Mouse (Mus musculus) mouse trophoblast stem cell (cell line): ENCODE measurements around the gene Obscn.
"Not testable (repeated sequence)": the region's sequence is repeated elsewhere in the genome, so short reads cannot be mapped to it uniquely, and the experiment has no call there.

ENCODE experiments used
- in situ Hi-C, 2 experiments: fragments of 300-500 bp; cut with MseI, MboI; formaldehyde crosslinking; loops; 2 replicates in 1 of 2; 3 replicates in 1 of 2; pipeline ENCODE4 v1.15.1; 2025

Gene Obscn

GRCm38 (mm10) chr11:58964216-58964615 lies 172.0 kb downstream of the Obscn start:
- in situ Hi-C loops: no loop called here

DNA sequence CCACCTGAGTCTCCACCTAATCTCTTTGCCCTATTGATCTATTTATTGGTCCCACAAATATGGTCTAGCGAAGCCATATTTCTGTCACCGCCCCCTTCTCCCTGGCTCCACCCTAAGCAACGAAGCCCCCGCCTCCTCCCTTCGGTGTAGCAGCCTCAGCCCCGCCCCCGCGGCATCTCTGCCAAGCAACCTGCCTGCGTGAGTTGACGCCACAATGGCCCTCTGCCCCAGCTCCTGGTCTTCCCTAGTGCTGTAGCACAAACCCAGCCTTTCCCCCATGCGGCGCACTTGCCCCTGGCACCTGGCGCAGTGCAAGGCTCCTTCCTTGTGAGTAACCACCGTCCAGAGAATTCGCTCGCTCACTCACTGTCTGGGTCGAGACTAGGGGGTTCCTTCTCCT lies 172.7 kb downstream of the Obscn start:
- in situ Hi-C loops: no loop called here

DNA sequence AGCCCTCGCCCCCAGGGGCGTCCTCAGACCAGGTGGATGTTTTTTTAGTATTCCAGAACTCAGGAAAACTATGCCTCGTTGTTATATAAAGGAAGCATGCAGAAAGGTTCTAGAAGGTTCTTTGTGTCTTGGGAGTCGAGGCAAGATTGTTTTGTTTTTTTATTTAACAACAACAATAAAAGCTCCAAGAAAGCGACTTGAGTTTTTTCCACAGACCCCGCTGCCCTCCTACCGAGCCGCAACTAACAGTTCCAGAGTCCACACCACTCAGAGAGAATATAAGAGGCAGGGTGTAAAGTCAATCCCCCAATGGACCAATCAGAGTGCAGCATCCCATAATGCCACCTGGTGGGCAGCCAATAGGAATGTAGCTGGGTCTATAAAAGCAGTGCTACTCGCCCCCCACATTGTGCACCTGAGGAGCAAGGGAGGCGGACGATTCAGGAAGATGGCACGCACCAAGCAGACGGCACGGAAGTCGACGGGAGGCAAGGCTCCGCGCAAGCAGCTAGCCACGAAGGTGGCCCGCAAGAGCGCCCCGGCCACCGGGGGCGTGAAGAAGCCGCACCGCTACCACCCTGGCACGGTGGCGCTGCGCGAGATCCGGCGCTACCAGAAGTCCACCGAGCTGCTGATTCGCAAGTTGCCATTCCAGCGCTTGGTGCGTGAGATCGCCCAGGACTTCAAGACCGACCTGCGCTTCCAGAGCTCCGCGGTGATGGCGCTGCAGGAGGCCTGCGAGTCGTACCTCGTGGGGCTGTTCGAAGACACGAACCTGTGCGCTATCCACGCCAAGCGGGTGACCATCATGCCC lies 174.6 kb downstream of the Obscn start:
- in situ Hi-C loops: no loop called here

DNA sequence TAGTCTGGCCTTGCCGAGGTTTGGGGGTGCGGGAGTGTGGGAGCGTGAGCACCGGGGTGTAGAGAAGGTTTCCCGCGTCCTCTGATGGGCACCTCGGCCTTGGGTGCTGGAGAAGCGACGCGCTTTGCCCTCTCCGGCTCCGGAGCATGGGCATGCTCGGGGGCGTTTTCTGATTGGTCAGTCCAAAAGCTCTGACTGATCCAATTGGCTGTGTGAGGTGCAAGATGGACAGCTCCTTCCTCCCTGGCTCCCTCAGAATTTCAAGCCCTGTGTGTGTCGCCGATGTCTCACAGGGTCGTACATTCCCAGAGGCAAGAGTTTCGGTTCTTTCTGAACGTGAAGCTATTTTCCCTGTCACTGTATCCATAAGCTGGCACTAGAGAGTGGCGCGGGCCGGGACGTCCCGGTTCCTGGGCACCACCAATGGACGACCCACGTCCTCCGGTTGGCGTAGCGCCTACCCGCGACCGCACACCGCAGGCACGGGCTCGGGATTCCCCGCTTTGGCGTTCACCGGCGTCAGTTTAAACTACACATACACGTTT lies 176.2 kb downstream of the Obscn start:
- in situ Hi-C loops: no loop called here

DNA sequence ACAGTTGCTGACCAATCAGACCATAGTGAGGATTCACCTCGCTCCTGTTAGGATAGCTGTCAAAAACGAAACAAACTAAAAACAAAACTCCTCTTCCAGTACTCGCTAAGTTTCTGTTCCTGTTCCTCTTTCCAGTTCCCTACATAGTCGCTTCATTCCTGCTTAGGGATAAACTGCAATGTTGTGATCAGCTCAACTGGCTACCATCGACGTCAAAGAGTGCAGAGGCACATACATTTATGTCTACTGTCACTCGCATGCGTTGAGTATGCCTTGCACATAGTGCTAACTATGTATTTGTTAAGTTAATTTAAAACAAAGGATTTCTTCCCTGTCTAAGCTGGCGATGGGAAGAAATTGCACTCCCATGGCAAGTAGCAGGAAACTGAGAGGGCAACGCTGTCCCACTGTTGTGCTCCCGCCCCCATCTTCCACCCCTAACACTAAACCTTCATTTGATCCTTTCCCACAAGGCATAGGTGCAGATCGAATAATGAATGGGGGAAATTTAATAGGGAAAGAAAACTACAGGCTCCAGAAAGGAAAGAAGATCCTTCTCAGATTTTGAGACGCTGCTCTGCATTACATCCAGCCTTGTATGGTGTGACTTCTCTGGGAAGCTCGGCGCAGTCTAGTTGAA lies 176.9 kb downstream of the Obscn start:
- in situ Hi-C loops: no loop called here

- in situ Hi-C loops: no loop called here
Observed at GRCm38 (mm10) chr11:58958536-58958935, 177.7 kb downstream of the Obscn start.

GRCm38 (mm10) chr11:58957226-58957914 lies 178.8 kb downstream of the Obscn start:
- in situ Hi-C loops: no loop called here

- in situ Hi-C loops: no loop called here
Observed at GRCm38 (mm10) chr11:58955868-58956257, 180.3 kb downstream of the Obscn start.

DNA sequence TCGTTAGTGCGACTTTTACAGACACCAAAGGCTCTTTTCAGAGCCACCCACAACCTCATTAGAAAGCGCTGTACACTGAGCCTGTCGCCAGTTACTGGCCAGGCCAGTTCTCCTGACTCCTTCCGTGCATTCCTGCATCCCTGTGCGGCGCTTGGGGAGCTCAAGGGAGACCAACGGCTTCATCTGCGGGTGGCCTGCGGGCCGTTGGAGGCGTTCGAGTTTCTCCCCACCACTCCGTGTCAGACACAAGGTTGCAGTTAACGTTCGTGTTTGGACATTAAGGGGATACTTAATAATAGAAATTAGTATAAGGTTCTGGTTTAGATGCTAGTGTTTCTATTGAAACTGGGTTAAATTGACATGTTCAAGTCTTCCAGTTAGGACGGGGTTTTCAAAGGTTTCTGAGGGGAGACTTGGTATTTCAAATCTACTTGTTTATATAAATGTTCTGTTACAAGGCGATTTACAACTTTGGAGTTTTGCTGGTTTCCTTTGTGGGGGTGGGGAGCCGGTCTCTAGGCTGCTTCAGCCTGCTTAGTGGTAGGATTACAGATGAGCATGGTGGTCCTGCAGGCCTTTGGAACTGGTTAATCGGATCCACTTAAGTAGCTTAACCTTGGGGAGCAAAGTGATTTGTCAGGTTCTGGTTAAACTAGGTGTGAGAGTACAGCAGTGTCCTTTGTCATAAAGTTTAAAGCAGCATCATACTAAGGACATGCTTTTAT lies 180.9 kb downstream of the Obscn start:
- in situ Hi-C loops: no loop called here

DNA sequence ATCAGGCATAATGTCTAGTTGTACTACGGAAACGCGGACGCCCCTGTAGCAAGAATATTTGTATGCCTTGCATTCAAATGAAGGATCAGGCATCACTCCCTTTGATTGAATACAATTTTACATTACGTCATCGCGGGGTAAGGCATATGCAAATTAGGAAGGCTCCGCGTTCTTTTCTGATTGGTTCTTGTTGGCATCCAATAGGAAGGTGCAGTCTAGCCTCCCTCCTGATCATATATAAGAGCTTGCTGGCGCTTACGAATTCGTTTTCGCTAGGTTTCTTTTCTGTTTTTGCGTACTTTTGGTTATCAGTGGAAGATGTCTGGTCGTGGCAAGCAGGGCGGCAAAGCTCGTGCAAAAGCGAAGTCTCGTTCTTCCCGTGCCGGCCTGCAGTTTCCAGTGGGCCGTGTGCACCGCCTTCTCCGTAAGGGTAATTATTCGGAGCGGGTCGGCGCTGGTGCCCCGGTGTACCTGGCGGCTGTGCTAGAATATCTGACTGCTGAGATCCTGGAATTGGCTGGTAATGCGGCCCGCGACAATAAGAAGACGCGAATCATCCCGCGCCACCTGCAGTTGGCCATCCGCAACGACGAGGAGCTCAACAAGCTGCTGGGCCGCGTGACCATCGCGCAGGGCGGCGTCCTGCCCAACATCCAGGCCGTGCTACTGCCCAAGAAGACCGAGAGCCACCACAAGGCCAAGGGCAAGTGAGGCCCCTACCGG lies 181.6 kb downstream of the Obscn start, which contains the start of the genes Hist3h2a and Trim17:
Gene Hist3h2a (plus strand): TSS at position 266 of the 723 bp plus-strand sequence.
Gene Trim17 (plus strand): TSS at position 266 of the 723 bp plus-strand sequence.
- in situ Hi-C loops: no loop called here

DNA sequence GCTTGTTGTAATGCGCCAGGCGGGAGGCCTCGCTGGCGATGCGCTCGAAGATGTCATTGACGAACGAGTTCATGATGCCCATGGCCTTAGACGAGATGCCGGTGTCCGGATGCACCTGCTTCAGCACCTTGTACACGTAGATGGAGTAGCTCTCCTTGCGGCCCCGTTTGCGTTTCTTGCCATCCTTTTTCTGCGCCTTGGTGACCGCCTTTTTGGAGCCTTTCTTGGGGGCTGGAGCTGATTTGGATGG lies 182.1 kb downstream of the Obscn start:
- in situ Hi-C loops: not testable (repeated sequence)

GRCm38 (mm10) chr11:58953351-58954169 lies 182.6 kb downstream of the Obscn start:
- in situ Hi-C loops: no loop called here

- in situ Hi-C loops: no loop called here
Observed at GRCm38 (mm10) chr11:58951210-58951609, 185.0 kb downstream of the Obscn start.

DNA sequence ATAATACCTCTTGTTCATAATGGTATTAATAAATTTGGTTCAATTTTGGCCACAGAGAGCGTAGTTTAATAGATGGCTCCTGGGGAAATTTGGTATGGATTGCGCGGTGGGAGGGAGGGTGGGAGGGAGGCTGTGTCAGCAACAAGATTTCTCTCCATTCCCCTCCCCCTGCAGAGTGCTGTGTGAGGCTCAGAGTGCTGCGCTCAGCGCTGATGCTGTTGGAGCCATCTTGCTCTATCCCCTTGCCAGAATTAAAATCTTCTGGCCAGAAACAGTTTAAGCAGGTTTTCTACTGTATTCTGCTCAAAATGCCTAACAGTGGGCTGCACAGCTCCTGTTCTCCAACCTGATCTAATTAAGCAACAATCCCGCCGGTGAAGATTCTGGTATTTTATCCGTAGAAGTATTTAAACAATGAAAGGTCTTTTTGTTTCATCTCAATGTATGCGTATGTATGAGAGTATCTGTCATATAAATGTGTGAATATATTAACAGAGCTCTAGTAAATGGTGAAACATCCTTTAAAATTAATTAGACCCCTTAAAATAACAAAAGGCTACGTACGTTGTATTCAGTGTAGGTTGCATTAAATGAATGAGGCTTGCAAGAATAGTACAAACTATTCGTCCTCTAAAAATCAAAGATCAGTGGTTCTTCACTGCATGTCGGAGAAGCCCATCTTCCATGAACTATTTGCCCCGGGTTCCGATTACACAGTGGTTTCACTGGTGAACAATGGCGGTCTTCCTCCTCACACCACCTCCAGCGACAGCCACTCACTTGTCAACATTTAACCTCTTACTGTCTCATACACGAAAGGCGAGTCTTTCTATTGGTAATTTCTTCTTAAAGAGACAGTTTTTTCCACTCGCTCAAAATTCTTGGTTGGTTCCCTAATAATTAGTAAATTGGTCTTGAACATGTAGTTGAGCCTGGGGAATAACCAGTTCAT lies 186.4 kb downstream of the Obscn start:
- in situ Hi-C loops: no loop called here

DNA sequence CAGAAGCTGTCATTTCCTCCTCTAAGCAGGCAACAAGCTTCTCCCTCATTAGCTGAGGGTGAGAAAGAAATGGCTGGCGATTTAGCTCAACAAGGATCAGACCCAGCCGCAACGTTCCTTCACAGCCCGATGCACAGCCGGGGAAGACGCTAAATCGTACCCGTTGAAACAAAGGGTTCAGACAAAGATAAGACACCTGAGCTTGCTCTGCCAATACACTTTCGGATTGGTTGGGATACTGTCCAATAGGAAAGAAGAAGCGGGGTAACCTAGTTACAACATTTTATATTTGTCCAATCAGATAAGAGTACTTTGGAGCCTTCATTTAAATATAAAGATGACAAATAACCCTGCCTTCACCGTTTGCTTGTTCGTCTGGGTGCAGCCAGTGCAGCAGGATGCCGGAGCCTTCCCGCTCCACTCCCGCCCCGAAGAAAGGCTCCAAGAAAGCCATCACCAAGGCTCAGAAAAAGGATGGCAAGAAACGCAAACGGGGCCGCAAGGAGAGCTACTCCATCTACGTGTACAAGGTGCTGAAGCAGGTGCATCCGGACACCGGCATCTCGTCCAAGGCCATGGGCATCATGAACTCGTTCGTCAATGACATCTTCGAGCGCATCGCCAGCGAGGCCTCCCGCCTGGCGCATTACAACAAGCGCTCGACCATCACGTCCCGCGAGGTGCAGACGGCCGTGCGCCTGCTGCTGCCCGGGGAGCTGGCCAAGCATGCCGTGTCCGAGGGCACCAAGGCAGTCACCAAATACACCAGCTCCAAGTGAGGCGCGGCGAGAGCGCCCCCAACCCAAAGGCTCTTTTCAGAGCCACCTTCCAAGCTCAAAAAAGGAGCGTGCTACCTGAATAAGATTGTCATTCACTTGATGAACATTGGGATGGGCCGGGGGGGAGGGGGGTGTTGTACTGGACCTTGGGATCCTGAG lies 187.4 kb downstream of the Obscn start, which contains the start of gene Hist3h2ba:
Gene Hist3h2ba (plus strand): TSS at position 379 of the 938 bp plus-strand sequence.
- in situ Hi-C loops: no loop called here

- in situ Hi-C loops: no loop called here
Observed at GRCm38 (mm10) chr11:58947798-58948528, 188.2 kb downstream of the Obscn start.

DNA sequence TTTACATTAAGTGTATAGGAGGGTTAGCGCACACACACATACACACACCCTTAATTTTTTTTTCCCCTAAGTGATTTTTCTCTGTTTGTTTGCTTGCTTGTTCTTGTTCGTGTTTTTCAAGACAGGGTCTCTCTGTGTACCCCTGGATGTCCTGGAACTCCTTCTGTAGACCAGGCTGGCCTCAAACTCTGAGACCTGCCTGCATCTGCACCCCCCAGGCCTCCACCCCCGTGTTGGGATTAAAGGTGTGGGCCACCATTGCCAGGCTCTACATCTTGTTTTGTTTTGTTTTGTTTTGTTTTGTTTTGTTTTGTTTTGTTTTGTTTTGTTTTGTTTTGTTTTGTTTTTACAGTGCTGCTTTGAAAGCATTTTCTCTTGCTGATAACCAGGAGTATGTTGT lies 188.9 kb downstream of the Obscn start:
- in situ Hi-C loops: no loop called here
